Mouse (Mus musculus) embryonic facial prominence, embryonic 11.5 days (tissue): ENCODE measurements around the gene Gbf1. TPM values are rescaled to one million over a fixed set of nuclear protein-coding genes. Genes with fewer than 3 reads are reported as not detected.

Experiments used
- ATAC-seq: fragments of 200-750 bp; cut with Nextera tagmentation; replicated peaks from 2 replicates; pipeline ENCODE4 v1.8.0; 2017; ENCODE audit warnings: low read depth; ENCODE audit not compliant: insufficient number of reproducible peaks, low FRiP score, low TSS enrichment
- DNase-seq: peaks from one replicate; pipeline ENCODE4 v3.0.0-alpha.2; 2015; ENCODE audit warnings: low spot score
- H3K27ac ChIP-seq: fragments of 300-500 bp; sonication (generic); replicated peaks from 2 replicates; pipeline ENCODE4 v1.5.1; 2014; ENCODE audit warnings: mild to moderate bottlenecking, low read depth, low read length, control low read depth
- H3K27me3 ChIP-seq: fragments of 300-500 bp; sonication (generic); 2 replicates; pipeline ENCODE4 v1.6.1; 2014; ENCODE audit warnings: mild to moderate bottlenecking, low read length, moderate library complexity, mixed read lengths; ENCODE audit not compliant: control insufficient read depth, insufficient read depth
- H3K36me3 ChIP-seq: fragments of 300-500 bp; sonication (generic); replicated peaks from 2 replicates; pipeline ENCODE4 v1.6.1; 2014; ENCODE audit warnings: low read depth, mild to moderate bottlenecking, low read length, moderate library complexity, mixed read lengths; ENCODE audit not compliant: control insufficient read depth, insufficient read depth
- H3K4me1 ChIP-seq: fragments of 300-500 bp; sonication (generic); 2 replicates; pipeline ENCODE4 v1.6.1; 2014; ENCODE audit warnings: low read length, mixed read lengths; ENCODE audit not compliant: control insufficient read depth, insufficient read depth
- H3K4me2 ChIP-seq: fragments of 300-500 bp; sonication (generic); 2 replicates; pipeline ENCODE4 v1.6.1; 2014; ENCODE audit warnings: low read depth, mild to moderate bottlenecking, control low read depth, low read length, moderate library complexity
- H3K4me3 ChIP-seq: fragments of 300-500 bp; sonication (generic); 2 replicates; pipeline ENCODE4 v1.5.1; 2014; ENCODE audit warnings: low read depth, low read length, control low read depth
- H3K9ac ChIP-seq: fragments of 300-500 bp; sonication (generic); replicated peaks from 2 replicates; pipeline ENCODE4 v1.6.1; 2014; ENCODE audit warnings: mild to moderate bottlenecking, control low read depth, low read length
- H3K9me3 ChIP-seq: fragments of 300-500 bp; sonication (generic); replicated peaks from 2 replicates; pipeline ENCODE4 v1.6.1; 2016; ENCODE audit warnings: mild to moderate bottlenecking, low read length, inconsistent platforms, mixed read lengths; ENCODE audit not compliant: control insufficient read depth
- WGBS: fragments of 180-500 bp; shearing (Covaris S2); extraction: QIAGEN DNeasy Blood & Tissue Kit; methylation state at CpG from one replicate; pipeline ENCODE4 v1.1.7; 2014; 5-methylcytosine and 5-hydroxymethylcytosine counted together
- polyA plus RNA-seq: library from polyadenylated mRNA; unstranded; fragments of >200 nt; fragmentation: Nextera tagmentation; extraction: Ambion mirVana; gene quantifications from 2 replicates; pipeline ENCODE4 v1.2.1, GENCODE M21; 2014

The Gbf1 gene
- polyA plus RNA-seq, 1 experiment from 2014 or later, result 33.4 TPM

DNA sequence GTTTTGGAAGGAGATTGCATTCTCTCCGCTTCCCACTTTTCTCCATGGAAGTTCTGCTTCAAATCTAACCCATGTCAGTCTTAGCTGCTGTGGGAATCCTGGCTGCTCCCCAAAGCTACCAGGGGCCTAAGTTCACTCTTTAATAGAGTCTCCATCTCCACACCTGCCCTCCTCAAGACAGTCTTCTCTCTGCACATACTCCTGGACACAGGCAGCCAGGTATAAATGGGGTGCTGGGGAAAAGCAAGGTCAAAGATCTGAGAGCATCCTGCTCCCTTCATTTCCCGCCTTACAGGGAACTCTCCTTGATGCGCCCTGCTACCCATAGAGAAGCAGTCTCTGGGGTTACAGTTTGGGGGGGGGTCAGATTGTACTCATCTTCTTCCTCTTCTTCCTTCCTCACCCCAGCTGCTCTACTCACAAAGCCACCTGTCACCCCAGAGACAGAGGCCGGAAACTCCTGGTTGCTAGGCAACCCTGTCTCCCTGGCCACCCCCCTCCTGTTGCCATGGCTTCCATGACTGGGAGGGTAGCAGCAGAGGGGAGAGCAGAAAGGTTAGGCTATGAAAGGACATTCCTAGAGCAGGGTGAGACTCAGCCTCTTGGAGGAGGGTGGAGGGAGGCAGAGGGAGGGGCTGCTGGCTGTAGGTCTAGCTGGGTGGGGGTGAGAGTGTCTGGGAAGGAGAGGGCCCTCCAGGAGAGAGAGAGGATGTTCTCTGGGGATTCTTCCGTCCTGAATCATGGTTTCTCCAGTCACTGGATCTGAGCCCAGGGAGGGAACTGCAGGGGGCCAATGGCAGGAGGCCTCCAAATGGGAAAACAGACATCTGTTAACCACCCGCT lies 169.0 kb downstream of the Gbf1 start:
- Histone ChIP-seq H3K27ac (no peak overlapping the region), H3K27me3 (peaks cover 78% of the 10 kb centered on the region), H3K9ac (no peak overlapping the region), H3K4me2 (no peak overlapping the region), H3K36me3 (no peaks in the 10 kb centered on the region), H3K4me3 (no peak overlapping the region), H3K9me3 (no peaks in the 10 kb centered on the region), H3K4me1 (peaks cover 7% of the 10 kb centered on the region)
- ATAC-seq (peak; percentile 31; the same call in 1 of the 2 replicates), DNase-seq (no peak)
- 35% methylated on average over 6 of the region's 6 CpGs for WGBS

DNA sequence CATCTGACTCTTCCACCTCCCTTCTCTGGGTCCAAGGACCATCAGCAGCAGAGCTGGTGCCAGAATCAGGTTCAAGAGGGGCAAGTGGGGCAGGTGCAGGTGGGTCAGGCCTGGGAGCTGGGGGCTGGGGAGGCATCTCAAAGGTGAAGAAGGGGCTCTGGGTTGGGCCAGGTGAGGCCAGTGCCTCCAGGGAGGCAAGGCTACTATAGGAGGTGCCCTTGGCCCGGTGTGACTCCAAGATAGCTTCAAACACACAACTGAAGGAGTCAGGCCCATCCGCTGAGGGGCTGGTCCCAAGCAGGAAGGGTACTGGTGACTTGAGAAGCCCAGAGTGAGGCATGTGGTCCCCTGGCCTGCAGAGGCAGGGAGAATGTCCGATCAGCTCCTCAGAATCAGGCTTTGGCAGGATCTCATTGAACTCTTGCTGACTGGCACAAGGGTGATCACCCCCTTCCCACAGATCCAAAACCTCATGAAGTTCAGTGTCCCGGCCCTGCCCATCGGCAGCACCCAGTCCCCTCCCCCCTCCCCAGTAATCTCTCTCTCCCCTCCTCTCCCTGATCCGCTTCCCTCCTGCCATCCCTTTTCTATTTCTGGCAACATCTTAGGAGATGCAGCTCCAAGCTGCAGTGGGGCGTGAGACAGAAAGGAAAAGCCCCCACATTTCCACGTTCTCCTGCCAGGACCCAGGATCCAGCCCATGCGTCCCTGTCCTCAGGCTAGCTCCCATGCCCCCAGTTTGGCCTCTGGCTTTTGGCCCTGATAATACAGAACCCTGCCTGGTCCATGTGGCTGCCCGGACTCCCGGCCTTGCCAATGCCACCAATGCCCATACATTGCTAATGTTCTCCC lies 170.1 kb downstream of the Gbf1 start:
- H3K36me3 ChIP-seq, result no peaks in the 10 kb centered on the region
- H3K9me3 ChIP-seq, result no peaks in the 10 kb centered on the region
- H3K4me1 ChIP-seq, result peaks cover 6% of the 10 kb centered on the region
- H3K9ac ChIP-seq, result no peak overlapping the region
- peaks cover 74% of the 10 kb centered on the region for H3K27me3 ChIP-seq
- no peak overlapping the region for H3K4me3 ChIP-seq
- no peak overlapping the region for H3K27ac ChIP-seq
- WGBS, result 53% methylated on average over 11 of the region's 11 CpGs
- DNase-seq (no peak), ATAC-seq (no peak)
- no peak overlapping the region for H3K4me2 ChIP-seq

DNA sequence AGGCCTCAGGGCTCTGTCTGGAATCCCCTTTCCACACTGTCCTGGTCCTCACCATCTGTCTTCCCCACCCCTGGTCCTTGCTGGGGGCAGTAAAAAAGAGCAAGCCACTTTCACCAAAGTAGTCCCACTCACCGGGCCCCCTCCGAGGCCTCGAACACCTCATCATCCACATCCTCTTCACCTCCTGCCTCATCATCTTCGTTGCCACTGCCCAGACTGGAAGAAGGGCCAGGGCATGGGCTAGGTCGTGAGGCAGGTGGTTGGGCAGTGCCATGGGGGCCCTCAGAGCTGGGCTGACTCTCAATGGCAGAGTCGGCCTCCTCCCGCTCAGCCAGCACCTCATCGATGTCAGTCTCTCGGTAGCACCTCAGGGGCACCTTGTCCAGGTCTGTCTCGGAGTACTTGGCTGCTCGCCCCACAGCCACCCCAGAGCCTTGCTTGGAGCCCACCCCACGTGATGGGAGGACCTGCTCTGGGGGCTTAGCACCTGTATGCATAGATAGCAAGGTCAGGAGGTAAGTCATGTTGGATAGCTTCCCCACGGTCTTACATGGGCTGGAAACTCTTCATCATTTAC lies 170.8 kb downstream of the Gbf1 start:
- no peak overlapping the region for H3K4me3 ChIP-seq
- DNase-seq, result no peak
- 72% methylated on average over 13 of the region's 13 CpGs for WGBS
- no peak overlapping the region for H3K9ac ChIP-seq
- H3K27me3 ChIP-seq, result peaks cover 67% of the 10 kb centered on the region
- peaks cover under 1% of the 10 kb centered on the region; the same call in 1 of the 2 replicates for H3K4me1 ChIP-seq
- no peak overlapping the region; the same call in 1 of the 2 replicates for H3K4me2 ChIP-seq
- no peak for ATAC-seq
- H3K36me3 ChIP-seq, result no peaks in the 10 kb centered on the region
- no peaks in the 10 kb centered on the region for H3K9me3 ChIP-seq
- H3K27ac ChIP-seq, result no peak overlapping the region

DNA sequence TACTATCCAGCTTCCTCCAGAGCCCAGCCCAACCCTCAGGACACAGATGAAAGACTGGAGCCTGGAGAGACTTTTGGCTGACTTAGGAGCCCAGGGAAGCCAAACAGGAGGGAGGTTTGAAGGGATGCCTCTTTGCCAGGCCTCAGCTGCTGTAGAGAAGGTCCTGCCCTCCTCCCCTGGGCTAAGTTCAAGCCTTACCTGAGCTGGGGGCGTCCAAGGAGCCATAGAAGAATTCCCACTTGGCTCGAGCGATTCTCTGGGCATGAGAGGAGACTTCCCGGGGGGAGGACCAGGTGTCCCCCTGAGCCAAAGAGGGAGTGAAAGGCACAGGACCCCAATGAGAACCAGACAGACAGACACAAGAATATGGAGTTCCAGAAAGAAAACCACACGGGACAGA lies 171.4 kb downstream of the Gbf1 start:
- Histone ChIP-seq H3K9me3 (no peaks in the 10 kb centered on the region), H3K4me1 (no peaks in the 10 kb centered on the region; the same call in 1 of the 2 replicates), H3K4me3 (no peak overlapping the region), H3K27ac (no peak overlapping the region), H3K9ac (no peak overlapping the region), H3K27me3 (peaks cover 61% of the 10 kb centered on the region), H3K4me2 (no peak overlapping the region), H3K36me3 (no peaks in the 10 kb centered on the region)
- ATAC-seq (no peak), DNase-seq (no peak)
- 71% methylated on average over 5 of the region's 5 CpGs for WGBS

DNA sequence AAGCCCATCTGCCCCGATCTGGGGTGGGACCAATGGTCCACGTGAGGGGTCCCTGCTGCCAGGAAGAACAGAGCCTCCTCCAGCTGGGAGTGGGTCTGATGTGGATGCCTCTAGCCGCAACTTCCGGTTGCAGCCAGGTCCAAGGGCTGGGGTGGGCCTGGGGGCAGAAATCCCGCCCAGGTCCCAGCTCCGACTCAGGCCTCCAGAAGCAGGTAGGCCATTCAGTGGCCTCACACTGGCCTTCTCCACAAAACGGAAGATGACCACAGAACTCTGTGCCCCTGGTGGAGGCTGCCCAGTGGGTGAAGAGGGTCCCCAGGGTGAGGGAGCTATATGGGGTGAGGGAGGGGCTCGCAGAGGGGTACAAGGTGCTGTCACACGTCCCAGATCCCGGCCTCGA lies 172.1 kb downstream of the Gbf1 start:
- Histone ChIP-seq H3K4me1 (peaks cover 1% of the 10 kb centered on the region; the same call in 1 of the 2 replicates), H3K27ac (no peak overlapping the region), H3K27me3 (peaks cover 55% of the 10 kb centered on the region), H3K36me3 (no peaks in the 10 kb centered on the region), H3K9ac (no peak overlapping the region), H3K4me3 (no peak overlapping the region), H3K9me3 (no peaks in the 10 kb centered on the region), H3K4me2 (no peak overlapping the region)
- DNase-seq (no peak), ATAC-seq (no peak)
- 61% methylated on average over 11 of the region's 11 CpGs for WGBS

DNA sequence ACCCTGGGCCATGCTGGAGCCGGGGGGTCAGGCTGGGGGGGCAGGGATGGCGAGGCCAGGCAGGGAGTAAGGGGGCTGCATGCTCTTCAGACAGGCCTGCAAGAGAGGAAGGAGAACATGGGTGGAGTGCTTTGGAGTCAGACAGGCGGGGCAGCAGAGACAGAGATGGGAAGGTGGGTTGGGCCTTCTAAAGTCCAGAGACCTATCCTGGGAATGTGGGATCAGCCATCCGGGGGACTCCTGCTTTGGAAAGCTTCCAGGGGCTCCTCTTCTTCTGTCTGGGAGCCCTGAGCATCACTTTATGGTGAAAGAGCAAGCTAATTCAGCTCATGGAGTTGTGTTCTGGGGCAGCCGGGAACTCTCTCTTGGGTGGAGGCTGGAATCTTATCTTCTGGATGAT lies 172.6 kb downstream of the Gbf1 start:
- Histone ChIP-seq H3K4me1 (peaks cover 3% of the 10 kb centered on the region; the same call in 1 of the 2 replicates), H3K36me3 (no peaks in the 10 kb centered on the region), H3K4me3 (no peak overlapping the region), H3K27ac (no peak overlapping the region), H3K9me3 (no peaks in the 10 kb centered on the region), H3K27me3 (peaks cover 49% of the 10 kb centered on the region), H3K4me2 (no peak overlapping the region), H3K9ac (no peak overlapping the region)
- 61% methylated on average over 5 of the region's 5 CpGs for WGBS
- ATAC-seq (no peak), DNase-seq (no peak)

DNA sequence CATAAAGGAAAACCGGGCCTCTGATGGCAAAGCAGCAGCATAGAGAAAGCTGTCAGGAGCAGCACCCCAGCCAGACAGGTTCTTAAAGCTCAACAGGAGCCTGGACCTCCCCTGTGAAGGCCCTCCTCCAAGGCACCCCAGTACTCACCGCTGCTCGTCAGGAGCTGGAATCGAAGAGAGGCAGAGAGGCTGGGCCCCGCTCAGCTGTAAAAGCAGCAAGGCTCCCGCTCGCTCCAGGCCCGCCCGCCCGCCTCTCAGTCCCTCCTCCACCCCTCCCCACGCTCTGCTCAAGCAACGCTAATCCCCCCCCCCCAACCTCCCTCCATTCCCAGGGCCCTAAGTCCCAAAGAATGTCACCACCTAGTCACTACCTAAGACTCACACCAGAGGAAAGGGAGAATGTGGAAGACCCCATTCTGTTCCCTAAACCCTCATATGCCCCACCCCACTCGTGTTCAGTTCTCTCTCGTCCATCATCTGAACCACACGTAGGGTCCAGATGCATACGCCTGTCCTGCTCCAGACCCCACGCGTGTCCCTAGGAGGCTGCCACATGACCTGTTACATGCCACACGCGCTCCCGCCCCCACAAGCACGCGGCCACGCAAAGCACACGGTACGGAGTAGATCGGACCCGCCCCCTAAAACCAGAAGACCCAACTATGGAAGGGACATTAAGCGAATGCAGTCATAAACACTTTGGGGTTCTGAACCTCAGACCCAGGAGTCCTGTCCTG lies 173.9 kb downstream of the Gbf1 start:
- no peak for DNase-seq
- WGBS, result 5% methylated on average over 28 of the region's 29 CpGs
- Histone ChIP-seq H3K4me3 (no peak overlapping the region), H3K4me2 (peak overlapping the region; percentile 45; the same call in 1 of the 2 replicates), H3K9ac (no peak overlapping the region), H3K27me3 (peaks cover 41% of the 10 kb centered on the region), H3K27ac (no peak overlapping the region), H3K36me3 (no peaks in the 10 kb centered on the region), H3K4me1 (peaks cover 3% of the 10 kb centered on the region; the same call in 1 of the 2 replicates), H3K9me3 (no peaks in the 10 kb centered on the region)
- ATAC-seq, result no peak
